Mouse (Mus musculus) inflammation-experienced regulatory T-cells (primary cell): ENCODE results near the gene Vmn1r93. TPM values are rescaled to one million over a fixed set of nuclear protein-coding genes. Genes with fewer than 3 reads are reported as not detected.

Experiments used
- polyA plus RNA-seq, 2 experiments: library from polyadenylated mRNA; unstranded; fragments of 100-300 nt; shearing (Covaris generic); gene quantifications; one replicate each; pipeline ENCODE4 v1.2.1; 2017

The Vmn1r93 gene
- polyA plus RNA-seq: not detected

DNA sequence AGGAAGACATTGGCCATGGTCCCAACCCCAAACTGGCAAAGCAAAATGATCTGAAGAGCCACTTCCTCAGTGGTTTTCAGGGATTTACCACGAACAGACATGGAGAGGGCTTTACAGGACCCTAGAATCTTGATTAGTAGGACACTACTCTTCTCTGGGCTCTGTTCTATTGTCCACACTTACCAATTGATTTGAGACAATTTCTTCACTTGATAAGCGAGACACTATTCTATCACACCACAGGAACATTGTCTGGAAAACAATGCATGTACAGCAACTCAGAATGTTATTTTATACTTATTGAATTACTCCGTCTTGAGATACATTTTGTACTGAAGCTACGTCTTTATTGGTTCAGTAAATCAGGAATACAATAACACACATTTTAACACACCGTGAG lies at the start of gene Vmn1r93:
Gene Vmn1r93 (minus strand): TSS at position 101 of the 400 bp plus-strand sequence.

GRCm38 (mm10) chr7:20168277-20168676 lies 29.4 kb upstream of the Vmn1r93 start, which contains the start of gene Vmn1r94:
Gene Vmn1r94 (minus strand): TSS chr7:20168377.

GRCm38 (mm10) chr7:20122479-20122878 lies 16.4 kb downstream of the Vmn1r93 start, which contains the start of gene Gm16442:
Gene Gm16442 (minus strand): TSS chr7:20122579.

GRCm38 (mm10) chr7:20099380-20099779 lies 39.5 kb downstream of the Vmn1r93 start, which contains the start of gene Vmn1r91:
Gene Vmn1r91 (plus strand): TSS chr7:20099680.

Other genes starting within 250 kb of the Vmn1r93 start
- 10 to 100 TPM; 27.5 to 32.5 TPM for gene Pvr, start 217.9 kb downstream of the Vmn1r93 start, polyA plus RNA-seq
- gene Igsf23, start 188.3 kb downstream of the Vmn1r93 start, polyA plus RNA-seq: 10 to 100 TPM in 1 of 2 experiments, 1 to 10 TPM in 1; 8.9 to 26.5 TPM
- 1 to 10 TPM in 1 of 2 experiments, under 1 TPM in 1; 0.49 to 1.5 TPM for gene Ceacam20, start 173.7 kb downstream of the Vmn1r93 start, polyA plus RNA-seq
- under 1 TPM; 0.16 to 0.34 TPM for gene Nlrp9b, start 147.6 kb downstream of the Vmn1r93 start, polyA plus RNA-seq
- gene Vmn1r91, start 39.4 kb downstream of the Vmn1r93 start, polyA plus RNA-seq: 1 to 10 TPM in 1 of 2 experiments, under 1 TPM in 1; 0.16 to 2.1 TPM
- not detected for gene Gm16442, start 16.5 kb downstream of the Vmn1r93 start, polyA plus RNA-seq
- gene Vmn1r94, start 29.3 kb upstream of the Vmn1r93 start, polyA plus RNA-seq: not detected
- not detected for gene Vmn1r95, start 54.6 kb upstream of the Vmn1r93 start, polyA plus RNA-seq
- gene Gm6164, start 66.5 kb upstream of the Vmn1r93 start, polyA plus RNA-seq: under 1 TPM in 1 of 2 experiments, not detected in 1; 0.18 TPM
- gene Gm4498, start 94.7 kb upstream of the Vmn1r93 start, polyA plus RNA-seq: not detected
- gene Gm5890, start 123.7 kb upstream of the Vmn1r93 start, polyA plus RNA-seq: 1 to 10 TPM; 1.2 to 2.7 TPM
- not detected for gene Gm4133, start 195.0 kb upstream of the Vmn1r93 start, polyA plus RNA-seq
- gene Gm5728, start 236.3 kb upstream of the Vmn1r93 start, polyA plus RNA-seq: not detected